Mouse (Mus musculus) ES-E14 (cell line): ENCODE results near the gene E2f4.

Experiments used
- HCFC1 ChIP-seq: IDR thresholded peaks from 2 replicates; pipeline ENCODE4 v1.6.1; 2012; ENCODE audit warnings: low read length, inconsistent platforms, borderline replicate concordance; ENCODE audit not compliant: insufficient read depth
- MAFK ChIP-seq: IDR thresholded peaks from 2 replicates; pipeline ENCODE4 v1.6.1; 2014; ENCODE audit warnings: mild to moderate bottlenecking, low read depth, low read length, inconsistent platforms; ENCODE audit not compliant: insufficient read depth
- ZNF384 ChIP-seq: IDR thresholded peaks from 2 replicates; pipeline ENCODE4 v1.6.1; 2012; ENCODE audit warnings: low read depth, low read length, inconsistent platforms

DNA sequence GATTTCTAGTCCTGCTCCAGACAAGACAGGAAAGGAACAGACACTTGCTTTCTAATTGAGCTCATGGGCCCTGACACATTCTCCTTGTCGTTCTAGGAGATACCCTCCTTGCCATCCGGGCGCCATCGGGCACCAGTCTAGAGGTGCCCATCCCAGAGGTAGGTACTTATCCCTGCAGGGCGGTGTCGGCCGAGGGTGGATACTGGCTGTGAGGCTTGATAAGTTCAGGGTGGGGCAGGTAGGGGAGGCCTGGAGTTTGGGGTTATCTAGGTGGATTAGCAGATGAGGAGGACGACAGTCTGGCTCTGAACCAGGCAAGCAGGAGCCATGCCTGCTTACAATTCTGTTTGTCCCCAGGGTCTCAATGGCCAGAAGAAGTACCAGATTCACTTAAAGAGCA, 2.5 kb downstream of the E2f4 start:
- TF ChIP-seq HCFC1: no peak
- no peak for TF ChIP-seq MAFK
- no peak for TF ChIP-seq ZNF384
